Mouse (Mus musculus): ENCODE measurements around the gene Cdkal1. TPM values are rescaled to one million over a fixed set of nuclear protein-coding genes. Genes with fewer than 3 reads are reported as not detected.

The Cdkal1 gene
- polyA plus RNA-seq, 1 experiment from 2014 or later = 31.8 TPM

DNA sequence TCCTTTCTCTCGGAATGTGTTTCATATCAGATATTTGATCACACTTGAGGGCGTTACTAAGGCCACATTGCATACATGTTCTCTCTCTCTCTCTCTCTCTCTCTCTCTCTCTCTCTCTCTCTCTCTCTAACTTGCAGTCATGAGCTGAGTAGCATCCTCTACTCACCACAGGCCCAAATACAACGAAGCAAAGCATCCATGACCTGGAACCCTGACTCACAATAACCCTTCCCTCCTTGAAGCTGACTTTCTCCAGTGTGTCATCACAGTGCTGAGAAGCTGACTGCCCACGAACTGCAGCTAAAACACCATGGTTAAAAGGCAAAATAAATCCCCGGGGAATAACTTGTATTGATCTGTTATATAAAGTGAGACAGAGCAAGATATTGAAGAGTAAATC lies 76.4 kb downstream of the Cdkal1 start:
- Histone ChIP-seq H3K27ac (no peak overlapping the region), H3K4me1 (peaks cover 6% of the 10 kb centered on the region; the same call in 1 of the 2 replicates), H3K9me3 (no peaks in the 10 kb centered on the region), H3K4me2 (no peak overlapping the region), H3K4me3 (no peak overlapping the region), H3K36me3 (no peaks in the 10 kb centered on the region), H3K27me3 (no peaks in the 10 kb centered on the region), H3K9ac (no peak overlapping the region)
- ATAC-seq (ENCODE audit: insufficient number of reproducible peaks, low FRiP score, low TSS enrichment, low read depth) = no peak
- WGBS = 78% methylated on average over 5 of the region's 5 CpGs

DNA sequence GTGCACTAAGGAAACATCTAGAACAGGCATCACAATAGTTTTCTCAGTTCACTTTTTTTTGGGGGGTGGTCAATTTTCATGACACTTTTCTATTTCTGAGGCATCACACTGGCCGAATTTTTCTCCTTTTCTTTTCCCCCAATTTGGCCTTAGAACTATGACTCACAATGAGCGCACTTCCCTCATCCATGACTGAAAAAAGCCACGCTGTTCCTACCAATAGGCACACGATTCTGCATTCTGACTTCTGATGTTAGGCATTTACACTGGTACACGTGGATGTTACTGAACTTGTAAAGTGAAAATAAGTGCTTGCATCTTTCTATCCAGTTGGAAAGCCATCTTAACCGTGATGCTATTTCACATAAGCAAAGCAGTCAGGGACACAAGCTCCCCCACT lies 77.3 kb downstream of the Cdkal1 start:
- no peaks in the 10 kb centered on the region for H3K9me3 ChIP-seq
- H3K36me3 ChIP-seq = no peaks in the 10 kb centered on the region
- 84% methylated on average over 6 of the region's 6 CpGs for WGBS
- H3K4me1 ChIP-seq = peaks cover 12% of the 10 kb centered on the region; the same call in 1 of the 2 replicates
- H3K4me2 ChIP-seq = no peak overlapping the region
- no peak for ATAC-seq (ENCODE audit: insufficient number of reproducible peaks, low FRiP score, low TSS enrichment, low read depth)
- H3K4me3 ChIP-seq = no peak overlapping the region
- H3K27me3 ChIP-seq = no peaks in the 10 kb centered on the region
- H3K9ac ChIP-seq = no peak overlapping the region
- H3K27ac ChIP-seq = no peak overlapping the region

DNA sequence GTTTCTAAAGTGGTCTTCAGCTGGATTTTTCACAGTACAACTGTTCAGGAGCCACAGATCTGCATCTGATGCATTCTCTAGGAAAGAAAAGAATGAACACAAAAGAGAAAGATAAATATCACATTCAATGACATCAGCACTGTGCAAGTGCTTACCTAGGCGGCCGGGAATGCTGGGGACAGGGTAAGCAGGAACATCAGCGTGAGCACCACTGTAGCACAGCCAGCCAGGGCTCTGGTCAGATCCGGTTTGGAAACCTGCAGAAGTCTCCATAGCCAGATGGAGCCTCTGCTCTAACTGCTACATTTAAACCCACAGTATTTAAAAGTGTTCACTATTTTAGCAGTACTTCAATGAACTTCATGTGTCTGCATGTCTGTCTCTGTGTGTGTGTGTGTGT lies 78.2 kb downstream of the Cdkal1 start:
- no peak for ATAC-seq (ENCODE audit: insufficient number of reproducible peaks, low FRiP score, low TSS enrichment, low read depth)
- 70% methylated on average over 4 of the region's 4 CpGs for WGBS
- Histone ChIP-seq H3K9me3 (no peaks in the 10 kb centered on the region), H3K27me3 (no peaks in the 10 kb centered on the region), H3K4me2 (no peak overlapping the region), H3K36me3 (no peaks in the 10 kb centered on the region), H3K4me3 (no peak overlapping the region), H3K4me1 (peaks cover 12% of the 10 kb centered on the region; the same call in 1 of the 2 replicates), H3K9ac (no peak overlapping the region), H3K27ac (no peak overlapping the region)

- H3K4me1 ChIP-seq = peaks cover 8% of the 10 kb centered on the region; the same call in 1 of the 2 replicates
- no peak overlapping the region for H3K9ac ChIP-seq
- H3K27me3 ChIP-seq = no peaks in the 10 kb centered on the region
- H3K36me3 ChIP-seq = no peaks in the 10 kb centered on the region
- no peak for ATAC-seq (ENCODE audit: insufficient number of reproducible peaks, low FRiP score, low TSS enrichment, low read depth)
- no peak overlapping the region for H3K27ac ChIP-seq
- 61% methylated on average over 8 of the region's 8 CpGs for WGBS
- H3K4me3 ChIP-seq = no peak overlapping the region
- no peak overlapping the region for H3K4me2 ChIP-seq
- H3K9me3 ChIP-seq = no peaks in the 10 kb centered on the region
Observed at GRCm38 (mm10) chr13:29775603-29776230, 79.8 kb downstream of the Cdkal1 start.

GRCm38 (mm10) chr13:29773563-29773962 lies 81.9 kb downstream of the Cdkal1 start:
- no peak overlapping the region for H3K27ac ChIP-seq
- no peaks in the 10 kb centered on the region for H3K36me3 ChIP-seq
- no peak for ATAC-seq (ENCODE audit: insufficient number of reproducible peaks, low FRiP score, low TSS enrichment, low read depth)
- no peak overlapping the region for H3K4me2 ChIP-seq
- no peak overlapping the region for H3K4me3 ChIP-seq
- H3K27me3 ChIP-seq = no peaks in the 10 kb centered on the region
- H3K9me3 ChIP-seq = no peaks in the 10 kb centered on the region
- WGBS = 12% methylated on average over 6 of the region's 6 CpGs
- H3K4me1 ChIP-seq = peaks cover 14% of the 10 kb centered on the region
- no peak overlapping the region for H3K9ac ChIP-seq

- H3K9me3 ChIP-seq = no peaks in the 10 kb centered on the region
- no peak overlapping the region for H3K9ac ChIP-seq
- H3K27me3 ChIP-seq = no peaks in the 10 kb centered on the region
- no peak overlapping the region for H3K4me2 ChIP-seq
- H3K4me3 ChIP-seq = no peak overlapping the region
- 48% methylated on average over 3 of the region's 3 CpGs for WGBS
- no peak overlapping the region for H3K27ac ChIP-seq
- no peak for ATAC-seq (ENCODE audit: insufficient number of reproducible peaks, low FRiP score, low TSS enrichment, low read depth)
- H3K36me3 ChIP-seq = no peaks in the 10 kb centered on the region
- H3K4me1 ChIP-seq = peaks cover 17% of the 10 kb centered on the region
Observed at GRCm38 (mm10) chr13:29772970-29773369, 82.5 kb downstream of the Cdkal1 start.

- Histone ChIP-seq H3K9ac (no peak overlapping the region), H3K9me3 (no peaks in the 10 kb centered on the region), H3K4me1 (peaks cover 22% of the 10 kb centered on the region), H3K36me3 (no peaks in the 10 kb centered on the region), H3K27ac (peak overlapping the region; percentile 47; the same call in 1 of the 2 replicates), H3K27me3 (no peaks in the 10 kb centered on the region), H3K4me3 (no peak overlapping the region), H3K4me2 (peak overlapping the region; percentile 24; the same call in 1 of the 2 replicates)
- 0 out of 2 replicates have a peak, but pooled peaks have one; percentile 52 for ATAC-seq (ENCODE audit: insufficient number of reproducible peaks, low FRiP score, low TSS enrichment, low read depth)
- 17% methylated on average over 12 of the region's 12 CpGs for WGBS
Observed at GRCm38 (mm10) chr13:29769647-29770436, 85.6 kb downstream of the Cdkal1 start.

- Histone ChIP-seq H3K9me3 (no peaks in the 10 kb centered on the region), H3K4me3 (no peak overlapping the region), H3K4me1 (peaks cover 16% of the 10 kb centered on the region), H3K27ac (no peak overlapping the region), H3K9ac (no peak overlapping the region), H3K36me3 (no peaks in the 10 kb centered on the region), H3K4me2 (no peak overlapping the region), H3K27me3 (no peaks in the 10 kb centered on the region)
- ATAC-seq (ENCODE audit: insufficient number of reproducible peaks, low FRiP score, low TSS enrichment, low read depth) = no peak
- WGBS = 65% methylated on average over 1 of the region's 1 CpGs
Observed at GRCm38 (mm10) chr13:29768104-29768503, 87.4 kb downstream of the Cdkal1 start.

- H3K36me3 ChIP-seq = no peaks in the 10 kb centered on the region
- H3K27me3 ChIP-seq = no peaks in the 10 kb centered on the region
- no peak overlapping the region for H3K27ac ChIP-seq
- no peak overlapping the region for H3K4me2 ChIP-seq
- H3K4me1 ChIP-seq = peaks cover 16% of the 10 kb centered on the region
- ATAC-seq (ENCODE audit: insufficient number of reproducible peaks, low FRiP score, low TSS enrichment, low read depth) = no peak
- no peaks in the 10 kb centered on the region for H3K9me3 ChIP-seq
- no peak overlapping the region for H3K4me3 ChIP-seq
- H3K9ac ChIP-seq = no peak overlapping the region
- WGBS = 61% methylated on average over 4 of the region's 4 CpGs
Observed at GRCm38 (mm10) chr13:29767587-29767986, 87.9 kb downstream of the Cdkal1 start.

DNA sequence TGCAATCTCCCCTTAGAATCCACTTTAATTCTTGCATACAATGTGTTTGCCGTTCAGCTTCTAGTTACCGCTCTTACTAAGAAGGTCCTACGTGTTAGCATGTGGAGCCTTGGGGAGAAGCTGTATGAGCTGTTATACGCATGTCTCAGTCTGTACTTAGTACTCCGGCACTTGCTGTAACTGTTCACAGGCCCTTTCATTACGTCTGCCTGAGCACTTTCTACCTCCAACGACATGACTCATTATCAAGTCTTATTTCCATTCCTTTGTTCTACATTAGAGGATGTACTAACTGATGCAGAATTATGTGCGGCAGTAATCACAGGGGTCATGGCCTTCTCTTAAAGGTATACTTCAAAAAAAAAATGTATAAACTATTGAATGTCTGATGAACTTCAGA lies 89.1 kb downstream of the Cdkal1 start:
- Histone ChIP-seq H3K4me3 (no peak overlapping the region), H3K27ac (no peak overlapping the region), H3K4me1 (peaks cover 16% of the 10 kb centered on the region), H3K27me3 (no peaks in the 10 kb centered on the region), H3K4me2 (no peak overlapping the region), H3K36me3 (no peaks in the 10 kb centered on the region), H3K9ac (no peak overlapping the region), H3K9me3 (no peaks in the 10 kb centered on the region)
- ATAC-seq (ENCODE audit: insufficient number of reproducible peaks, low FRiP score, low TSS enrichment, low read depth) = no peak
- 65% methylated on average over 8 of the region's 8 CpGs for WGBS

GRCm38 (mm10) chr13:29765296-29765695 lies 90.2 kb downstream of the Cdkal1 start:
- H3K27me3 ChIP-seq = no peaks in the 10 kb centered on the region
- H3K9ac ChIP-seq = no peak overlapping the region
- H3K9me3 ChIP-seq = no peaks in the 10 kb centered on the region
- no peak overlapping the region for H3K27ac ChIP-seq
- H3K4me3 ChIP-seq = no peak overlapping the region
- H3K4me2 ChIP-seq = no peak overlapping the region
- ATAC-seq (ENCODE audit: insufficient number of reproducible peaks, low FRiP score, low TSS enrichment, low read depth) = no peak
- peaks cover 16% of the 10 kb centered on the region for H3K4me1 ChIP-seq
- 58% methylated on average over 3 of the region's 3 CpGs for WGBS
- H3K36me3 ChIP-seq = no peaks in the 10 kb centered on the region

- Histone ChIP-seq H3K4me3 (no peak overlapping the region), H3K27me3 (no peaks in the 10 kb centered on the region), H3K36me3 (no peaks in the 10 kb centered on the region), H3K4me2 (no peak overlapping the region), H3K4me1 (no peaks in the 10 kb centered on the region), H3K9me3 (no peaks in the 10 kb centered on the region), H3K27ac (no peak overlapping the region), H3K9ac (no peak overlapping the region)
- no peak for ATAC-seq (ENCODE audit: insufficient number of reproducible peaks, low FRiP score, low TSS enrichment, low read depth)
- 72% methylated on average over 5 of the region's 5 CpGs for WGBS
Observed at GRCm38 (mm10) chr13:29759691-29760467, 95.6 kb downstream of the Cdkal1 start.

Data from limb, embryonic 15.5 days (tissue).